Mouse (Mus musculus) hindbrain, embryonic 12.5 days (tissue): ENCODE measurements around the gene Zfp617. TPM values are rescaled to one million over a fixed set of nuclear protein-coding genes. Genes with fewer than 3 reads are reported as not detected.
"Not testable (repeated sequence)": the region's sequence is repeated elsewhere in the genome, so short reads cannot be mapped to it uniquely, and the experiment has no call there.

ENCODE experiments used
- ATAC-seq: fragments of 200-750 bp; cut with Nextera tagmentation; 2 replicates; pipeline ENCODE4 v1.8.0; 2017; ENCODE audit warnings: moderate TSS enrichment; ENCODE audit not compliant: low FRiP score
- H3K27ac ChIP-seq: fragments of 300-500 bp; sonication (generic); 2 replicates; pipeline ENCODE4 v1.5.1; 2016; ENCODE audit warnings: mild to moderate bottlenecking
- H3K27me3 ChIP-seq: fragments of 300-500 bp; sonication (generic); 2 replicates; pipeline ENCODE4 v1.6.1; 2016; ENCODE audit warnings: mild to moderate bottlenecking
- H3K36me3 ChIP-seq: fragments of 300-500 bp; sonication (generic); 2 replicates; pipeline ENCODE4 v1.6.1; 2016; ENCODE audit warnings: mild to moderate bottlenecking
- H3K4me1 ChIP-seq: fragments of 300-500 bp; sonication (generic); 2 replicates; pipeline ENCODE4 v1.6.1; 2016
- H3K4me2 ChIP-seq: fragments of 300-500 bp; sonication (generic); replicated peaks from 2 replicates; pipeline ENCODE4 v1.6.1; 2016; ENCODE audit warnings: mild to moderate bottlenecking
- H3K4me3 ChIP-seq: fragments of 300-500 bp; sonication (generic); 2 replicates; pipeline ENCODE4 v1.5.1; 2016; ENCODE audit warnings: mild to moderate bottlenecking
- H3K9ac ChIP-seq: fragments of 300-500 bp; sonication (generic); 2 replicates; pipeline ENCODE4 v1.6.1; 2016; ENCODE audit warnings: mild to moderate bottlenecking, moderate library complexity
- H3K9me3 ChIP-seq: fragments of 300-500 bp; sonication (generic); replicated peaks from 2 replicates; pipeline ENCODE4 v1.6.1; 2016; ENCODE audit warnings: mild to moderate bottlenecking
- WGBS: fragments of 180-500 bp; shearing (Covaris S2); methylation state at CpG from one replicate; pipeline ENCODE4 v1.1.7; 2016; 5-methylcytosine and 5-hydroxymethylcytosine counted together
- polyA plus RNA-seq: library from polyadenylated mRNA; unstranded; fragments of >200 nt; fragmentation: Nextera tagmentation; extraction: Ambion mirVana; gene quantifications from 2 replicates; pipeline ENCODE4 v1.2.1, GENCODE M21; 2016

Gene Zfp617
- polyA plus RNA-seq, 1 experiment from 2014 or later: 36.3 TPM

DNA sequence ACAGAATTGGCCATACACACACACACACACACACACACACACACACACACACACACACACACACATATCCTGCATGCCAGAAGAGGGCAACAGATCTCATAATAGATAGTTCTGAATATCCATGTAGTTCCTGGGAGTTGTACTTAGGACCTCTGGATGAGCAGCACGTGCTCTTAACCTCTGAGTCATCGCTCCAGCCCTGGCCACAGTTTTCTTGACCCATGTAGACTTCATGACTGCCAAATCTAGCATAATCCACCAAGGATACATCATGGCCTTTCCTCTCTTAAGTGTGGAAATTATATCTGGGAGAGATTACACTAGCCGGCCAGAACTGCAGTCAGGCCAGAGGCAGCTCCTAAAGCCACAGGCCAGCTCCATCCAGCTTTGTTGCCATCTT, 18.1 kb downstream of the Zfp617 start:
- Histone ChIP-seq H3K4me3 (no peak overlapping the region), H3K27ac (no peak overlapping the region), H3K9me3 (0 out of 2 replicates have a peak, but pooled peaks cover 3% of the 10 kb centered on the region), H3K36me3 (peaks cover 34% of the 10 kb centered on the region), H3K9ac (no peak overlapping the region), H3K27me3 (no peaks in the 10 kb centered on the region), H3K4me2 (no peak overlapping the region), H3K4me1 (peaks cover 11% of the 10 kb centered on the region)
- 95% methylated on average over 3 of the region's 3 CpGs for WGBS
- no peak for ATAC-seq

DNA sequence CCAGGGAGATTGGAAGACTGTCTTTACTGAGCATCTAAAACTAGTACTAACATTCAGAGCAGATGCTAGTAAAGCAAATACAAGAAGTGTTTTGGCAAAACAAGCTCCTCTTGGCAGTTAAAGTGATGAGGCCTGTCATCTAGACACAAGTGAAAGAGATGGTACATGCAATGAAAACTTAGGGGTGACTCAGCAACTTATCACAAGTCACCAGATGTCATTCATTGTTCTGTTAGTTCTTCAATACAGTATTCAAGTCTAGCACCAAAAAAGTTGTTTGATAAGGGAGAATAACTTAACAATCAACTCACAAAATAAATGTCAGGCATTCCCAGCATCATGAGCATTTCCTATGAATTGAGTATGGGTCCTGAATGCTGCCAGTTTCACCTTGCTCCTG, 19.3 kb downstream of the Zfp617 start:
- ATAC-seq: no peak
- H3K4me2 ChIP-seq: no peak overlapping the region
- no peak overlapping the region for H3K9ac ChIP-seq
- 0 out of 2 replicates have a peak, but pooled peaks cover 4% of the 10 kb centered on the region for H3K9me3 ChIP-seq
- H3K36me3 ChIP-seq: peaks cover 38% of the 10 kb centered on the region
- H3K27ac ChIP-seq: no peak overlapping the region
- peaks cover 11% of the 10 kb centered on the region for H3K4me1 ChIP-seq
- no peaks in the 10 kb centered on the region for H3K27me3 ChIP-seq
- H3K4me3 ChIP-seq: no peak overlapping the region

DNA sequence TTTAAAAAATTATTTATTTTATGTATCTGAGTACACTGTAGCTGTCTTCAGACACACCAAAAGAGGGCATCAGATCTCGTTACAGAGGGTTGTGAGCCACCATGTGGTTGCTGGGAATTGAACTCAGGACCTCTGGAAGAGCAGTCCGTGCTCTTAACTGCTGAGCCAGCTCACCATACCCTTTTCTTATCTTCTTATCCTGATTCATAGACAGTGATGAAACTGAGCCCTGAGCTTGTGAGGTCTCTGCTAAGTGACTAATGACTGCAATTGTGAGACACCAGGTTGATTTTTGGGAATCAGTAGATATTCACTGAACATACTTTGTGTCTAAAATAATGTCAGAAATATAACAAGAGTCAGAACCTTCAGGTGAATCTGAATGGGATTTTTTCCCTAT, 29.6 kb downstream of the Zfp617 start:
- H3K4me1 ChIP-seq, H3K4me3 ChIP-seq, H3K27ac ChIP-seq, H3K27me3 ChIP-seq, H3K9me3 ChIP-seq, H3K4me2 ChIP-seq, H3K9ac ChIP-seq, ATAC-seq: not testable (repeated sequence)
- 91% methylated on average over 2 of the region's 2 CpGs for WGBS
- H3K36me3 ChIP-seq: peaks cover 12% of the 10 kb centered on the region

DNA sequence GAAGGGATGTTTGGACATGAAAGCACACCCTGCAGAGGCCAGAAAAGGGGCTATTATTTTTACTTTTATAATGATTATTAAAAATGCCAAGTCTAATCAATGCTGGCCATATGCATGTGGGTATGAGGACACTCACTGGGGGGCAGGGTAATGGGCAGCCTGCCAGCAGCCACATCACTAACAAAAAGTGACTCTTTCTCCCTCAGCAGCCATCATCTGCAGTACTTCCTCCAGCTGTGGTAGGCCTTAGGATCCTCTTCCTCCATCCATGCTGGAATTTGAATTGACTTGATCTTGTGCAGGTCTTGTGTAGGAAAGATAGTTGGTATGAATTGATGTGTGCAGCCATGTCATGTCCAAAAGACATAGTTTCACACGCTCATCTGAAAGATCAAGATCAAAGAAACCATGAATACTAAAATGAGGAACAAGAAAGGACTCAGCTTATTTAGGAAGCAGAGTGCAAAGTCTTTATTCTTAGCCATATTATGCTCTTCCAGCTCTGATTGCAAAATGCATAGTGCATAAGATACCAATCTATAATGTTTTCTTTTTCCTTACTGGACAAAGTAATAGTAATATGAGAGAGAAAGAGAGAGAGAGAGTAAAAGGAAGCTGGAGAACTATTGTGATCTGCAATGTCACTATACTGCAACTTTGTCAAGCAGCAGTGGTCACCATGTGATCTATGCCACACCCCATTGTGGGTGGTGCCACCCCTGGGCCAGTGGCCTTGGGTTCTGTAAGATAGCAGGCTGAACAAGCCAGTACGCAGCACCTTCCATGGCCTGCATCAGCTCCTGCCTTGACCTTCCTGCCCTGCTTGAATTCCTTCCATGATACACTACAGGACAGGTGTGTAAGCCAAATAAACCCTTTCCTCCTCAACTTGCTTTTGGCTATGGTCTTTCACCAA, 32.1 kb downstream of the Zfp617 start:
- no peaks in the 10 kb centered on the region for H3K36me3 ChIP-seq
- no peak overlapping the region for H3K9ac ChIP-seq
- no peak for ATAC-seq
- H3K9me3 ChIP-seq: no peaks in the 10 kb centered on the region
- no peak overlapping the region for H3K27ac ChIP-seq
- H3K4me1 ChIP-seq: no peaks in the 10 kb centered on the region
- no peak overlapping the region for H3K4me2 ChIP-seq
- WGBS: 83% methylated on average over 2 of the region's 2 CpGs
- no peaks in the 10 kb centered on the region for H3K27me3 ChIP-seq
- no peak overlapping the region for H3K4me3 ChIP-seq

DNA sequence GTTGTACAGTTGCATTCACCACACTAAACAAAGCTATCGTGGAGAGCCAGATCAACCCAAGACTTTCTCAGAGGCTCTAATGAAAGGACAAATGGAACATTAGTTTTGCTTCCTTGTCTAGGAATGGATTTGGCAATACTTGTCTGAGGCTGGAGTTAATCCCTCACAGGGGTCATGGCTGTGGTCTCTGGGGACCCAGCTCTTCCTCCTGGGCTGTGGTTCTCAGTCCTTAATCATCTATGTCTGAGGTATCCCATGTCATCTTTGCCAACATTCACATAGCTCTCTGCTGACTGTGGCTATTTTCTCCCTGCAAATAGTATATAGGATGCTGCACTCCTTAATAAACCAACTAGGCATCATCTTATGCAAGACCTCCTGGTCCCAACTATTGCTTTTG, 33.3 kb downstream of the Zfp617 start:
- no peak for ATAC-seq
- 86% methylated on average over 1 of the region's 1 CpGs for WGBS
- Histone ChIP-seq H3K36me3 (no peaks in the 10 kb centered on the region), H3K4me1 (no peaks in the 10 kb centered on the region), H3K9ac (no peak overlapping the region), H3K27ac (no peak overlapping the region), H3K4me3 (no peak overlapping the region), H3K4me2 (no peak overlapping the region), H3K27me3 (no peaks in the 10 kb centered on the region), H3K9me3 (no peaks in the 10 kb centered on the region)

DNA sequence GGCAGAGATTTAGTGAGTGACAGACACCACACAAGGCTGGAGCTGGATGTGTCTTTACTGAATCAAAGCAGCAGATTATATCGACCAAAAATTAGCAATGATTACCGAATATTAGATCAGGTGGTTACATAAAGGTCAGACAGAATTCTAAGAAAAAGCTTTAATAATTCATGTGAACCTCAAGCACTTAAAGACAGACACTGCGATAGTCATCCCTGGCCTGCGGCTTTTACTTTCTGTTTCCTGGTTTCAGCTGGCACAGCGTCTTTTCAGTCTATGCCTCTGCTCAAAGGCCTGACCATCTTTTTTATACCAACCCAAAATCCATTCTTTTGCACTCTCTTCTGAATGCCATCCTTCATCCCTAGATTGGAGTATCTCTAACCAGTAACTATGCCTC, 40.2 kb downstream of the Zfp617 start:
- no peak overlapping the region for H3K4me3 ChIP-seq
- no peak for ATAC-seq
- H3K9me3 ChIP-seq: no peaks in the 10 kb centered on the region
- H3K27me3 ChIP-seq: no peaks in the 10 kb centered on the region
- no peak overlapping the region for H3K27ac ChIP-seq
- H3K4me1 ChIP-seq: peaks cover 15% of the 10 kb centered on the region
- H3K4me2 ChIP-seq: no peak overlapping the region
- peaks cover 5% of the 10 kb centered on the region; the same call in 1 of the 2 replicates for H3K36me3 ChIP-seq
- WGBS: 89% methylated on average over 5 of the region's 5 CpGs
- H3K9ac ChIP-seq: no peak overlapping the region

DNA sequence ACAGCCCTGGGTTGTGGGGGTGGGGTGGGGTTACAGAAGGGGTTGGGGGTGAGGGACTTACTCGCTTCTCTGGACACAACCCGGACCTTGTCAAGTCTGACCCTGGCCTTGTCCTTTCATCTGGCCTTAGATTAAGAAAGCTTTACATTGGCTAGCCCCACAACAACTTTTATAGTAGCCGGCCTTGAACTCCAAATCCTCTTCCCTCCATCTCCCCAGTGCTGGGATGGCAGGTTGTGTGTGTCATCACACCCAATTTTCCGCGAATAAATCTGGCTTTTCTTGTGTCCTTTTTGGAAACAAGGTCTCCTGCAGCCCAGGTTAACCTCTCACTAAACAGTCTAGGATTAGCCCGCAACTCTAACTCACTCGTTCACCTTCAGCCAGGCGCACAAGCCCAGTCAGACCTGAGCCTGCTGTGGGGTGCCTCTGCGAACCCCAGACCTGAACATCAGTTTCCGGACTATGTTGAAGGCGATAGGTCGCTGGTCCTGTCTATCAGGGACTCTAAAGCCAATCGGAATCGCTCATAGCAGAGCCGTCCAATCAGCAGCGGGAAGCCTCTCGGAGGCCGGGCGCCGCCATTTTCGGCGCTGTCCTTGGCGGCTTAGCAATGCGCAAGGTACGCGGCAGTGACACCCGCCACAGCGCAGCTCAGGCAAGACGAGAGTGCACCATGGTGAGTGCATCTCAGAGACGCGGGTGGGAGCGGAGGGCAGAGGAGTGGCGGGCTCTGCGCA, 42.2 kb downstream of the Zfp617 start, which contains the start of gene Zfp961:
Gene Zfp961, plus strand, starts transcription at position 557 of the 740 bp plus-strand sequence.
- peak within 1 kb of the TSS; percentile 81 for H3K27ac ChIP-seq
- H3K36me3 ChIP-seq: peaks cover 18% of the 10 kb centered on the region; the same call in 1 of the 2 replicates
- H3K4me2 ChIP-seq: peak within 1 kb of the TSS; percentile 61
- 4% methylated on average over 34 of the region's 34 CpGs for WGBS
- H3K27me3 ChIP-seq: no peaks in the 10 kb centered on the region
- peaks cover 16% of the 10 kb centered on the region for H3K9me3 ChIP-seq
- peaks cover 15% of the 10 kb centered on the region for H3K4me1 ChIP-seq
- ATAC-seq: peak; percentile 100
- H3K9ac ChIP-seq: peak within 1 kb of the TSS; percentile 72
- H3K4me3 ChIP-seq: peak within 1 kb of the TSS; percentile 65

DNA sequence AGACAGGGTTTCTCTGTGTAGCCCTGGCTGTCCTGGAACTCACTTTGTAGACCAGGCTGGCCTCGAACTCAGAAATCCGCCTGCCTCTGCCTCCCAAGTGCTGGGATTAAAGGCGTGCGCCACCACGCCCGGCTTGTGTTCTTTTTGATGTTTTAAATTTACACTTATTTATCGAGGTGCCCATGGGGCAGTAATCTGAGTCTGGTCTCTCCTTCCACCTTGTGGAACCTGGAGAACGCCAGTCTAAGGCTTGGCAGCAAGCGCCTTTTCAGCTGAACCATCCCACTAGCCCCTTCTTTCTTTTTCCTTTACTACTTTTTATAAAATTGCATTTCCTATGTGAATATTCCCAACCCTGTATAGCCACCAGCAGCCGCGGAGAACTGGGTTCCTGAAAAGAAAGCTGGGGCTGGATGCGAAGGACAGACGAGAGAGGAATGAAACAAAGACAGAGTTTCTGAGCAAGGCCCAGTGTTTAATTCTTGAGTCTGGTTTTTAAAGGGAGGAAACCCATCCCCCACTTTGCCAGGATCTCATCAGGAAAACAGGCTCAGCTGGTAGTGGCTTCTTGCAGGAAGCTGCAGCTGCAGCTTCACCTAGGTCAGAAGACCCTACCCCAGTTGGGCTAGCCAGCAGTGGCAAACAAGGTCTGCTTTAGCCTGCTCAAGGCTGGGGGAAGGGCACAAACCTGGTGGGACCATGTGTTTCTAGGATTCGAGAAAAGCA, 43.2 kb downstream of the Zfp617 start:
- Histone ChIP-seq H3K36me3 (peaks cover 18% of the 10 kb centered on the region; the same call in 1 of the 2 replicates), H3K4me3 (peak overlapping the region; percentile 65), H3K4me1 (peaks cover 15% of the 10 kb centered on the region), H3K9ac (peak overlapping the region; percentile 25), H3K27me3 (no peaks in the 10 kb centered on the region), H3K9me3 (peaks cover 16% of the 10 kb centered on the region), H3K27ac (peak overlapping the region; percentile 55; the same call in 1 of the 2 replicates), H3K4me2 (peak overlapping the region; percentile 61)
- ATAC-seq: no peak
- 40% methylated on average over 14 of the region's 14 CpGs for WGBS

DNA sequence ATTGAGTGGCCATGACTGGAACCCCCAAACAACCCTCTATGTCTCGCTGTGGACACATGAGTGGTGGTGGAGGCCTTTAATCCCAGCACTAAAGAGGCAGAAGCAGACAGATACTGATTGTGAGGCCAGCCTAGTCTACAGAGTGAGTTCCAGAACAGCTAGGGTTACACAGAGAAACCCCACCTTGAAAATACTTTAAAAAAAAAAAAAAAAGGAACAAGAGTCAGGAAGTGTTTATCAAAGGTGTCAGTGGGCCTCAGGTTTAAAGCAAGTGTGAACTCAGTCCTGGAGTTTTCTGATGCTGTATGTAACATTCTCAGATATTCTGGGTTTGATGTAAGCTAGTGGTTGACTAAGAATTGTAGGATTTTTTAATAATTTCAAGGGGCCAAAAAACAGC, 44.1 kb downstream of the Zfp617 start:
- H3K27me3 ChIP-seq: no peaks in the 10 kb centered on the region
- no peak for ATAC-seq
- no peak overlapping the region for H3K4me3 ChIP-seq
- no peak overlapping the region for H3K9ac ChIP-seq
- H3K36me3 ChIP-seq: peaks cover 18% of the 10 kb centered on the region; the same call in 1 of the 2 replicates
- WGBS: 97% methylated on average over 1 of the region's 1 CpGs
- H3K4me1 ChIP-seq: peaks cover 15% of the 10 kb centered on the region
- H3K27ac ChIP-seq: no peak overlapping the region
- peaks cover 16% of the 10 kb centered on the region for H3K9me3 ChIP-seq
- H3K4me2 ChIP-seq: peak overlapping the region; percentile 61

DNA sequence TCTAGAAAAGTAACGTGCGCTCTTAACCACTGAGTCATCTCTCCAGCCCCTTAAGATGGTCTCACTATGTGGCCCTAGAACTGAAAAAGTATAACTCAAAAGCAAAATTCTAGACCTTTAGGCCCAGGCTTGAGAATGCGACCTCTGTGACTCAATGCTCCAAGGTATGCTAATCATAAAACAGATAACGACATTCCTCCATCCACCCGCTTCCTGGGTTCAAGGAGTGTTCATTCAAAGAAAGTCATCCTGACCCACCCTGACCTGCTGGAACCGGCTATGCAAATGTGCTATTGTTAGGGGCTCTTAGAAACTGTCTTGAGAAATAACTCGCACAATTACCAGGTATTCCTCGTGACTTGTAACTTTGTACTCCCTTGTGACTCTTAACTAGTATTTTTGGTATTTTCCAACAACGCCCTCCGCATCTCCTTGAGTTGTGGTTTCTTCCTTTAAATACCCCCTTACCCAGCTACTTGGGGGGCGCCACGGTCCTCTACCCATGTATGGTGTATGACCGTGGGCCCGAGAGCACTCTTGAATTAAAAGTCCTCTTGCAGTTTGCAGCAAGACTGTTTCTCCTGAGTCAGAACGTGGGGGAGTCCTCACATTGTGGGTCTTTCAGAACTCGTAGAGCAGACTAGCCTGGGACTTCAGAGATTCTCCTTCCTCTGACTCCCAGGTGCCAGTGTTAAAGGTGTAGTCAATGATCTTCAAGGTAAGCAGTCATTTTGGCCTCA, 44.7 kb downstream of the Zfp617 start:
- H3K27me3 ChIP-seq, H3K4me2 ChIP-seq, ATAC-seq, H3K4me3 ChIP-seq, H3K9ac ChIP-seq, H3K27ac ChIP-seq: not testable (repeated sequence)
- WGBS: 96% methylated on average over 16 of the region's 16 CpGs
- peaks cover 16% of the 10 kb centered on the region for H3K9me3 ChIP-seq
- H3K36me3 ChIP-seq: peaks cover 18% of the 10 kb centered on the region; the same call in 1 of the 2 replicates
- peaks cover 15% of the 10 kb centered on the region for H3K4me1 ChIP-seq

DNA sequence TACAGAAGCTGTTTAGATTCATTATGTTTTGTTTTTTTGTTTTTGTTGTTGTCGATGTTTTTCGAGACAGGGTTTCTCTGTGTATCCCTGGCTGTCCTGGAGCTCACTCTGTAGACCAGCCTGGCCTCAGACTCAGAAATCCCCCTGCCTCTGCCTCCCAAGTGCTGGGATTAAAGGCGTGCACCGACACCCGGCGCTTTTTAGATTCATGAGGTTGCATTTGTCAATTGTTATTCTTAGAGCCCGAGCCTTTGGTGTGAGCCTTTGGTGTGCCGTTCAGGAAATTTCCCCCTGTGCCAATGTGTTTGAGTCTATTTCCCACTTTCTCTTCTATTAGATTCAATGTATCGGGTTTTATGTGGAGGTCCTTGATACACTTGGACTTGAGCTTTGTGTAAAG, 46.2 kb downstream of the Zfp617 start:
- Histone ChIP-seq H3K4me3 (no peak overlapping the region), H3K4me2 (no peak overlapping the region), H3K27me3 (no peaks in the 10 kb centered on the region), H3K9me3 (peaks cover 16% of the 10 kb centered on the region), H3K36me3 (peaks cover 18% of the 10 kb centered on the region; the same call in 1 of the 2 replicates), H3K27ac (no peak overlapping the region), H3K4me1 (peaks cover 15% of the 10 kb centered on the region), H3K9ac (no peak overlapping the region)
- ATAC-seq: no peak
- 95% methylated on average over 9 of the region's 9 CpGs for WGBS
